Mouse (Mus musculus) stomach, embryonic 15.5 days (tissue): Measurements from ENCODE around the gene Atf3. TPM values are rescaled to one million over a fixed set of nuclear protein-coding genes. Genes with fewer than 3 reads are reported as not detected.

Experiments
- ATAC-seq: fragments of 200-750 bp; cut with Nextera tagmentation; 2 replicates; pipeline ENCODE4 v1.8.0; 2017; ENCODE audit warnings: low read depth, moderate number of reproducible peaks, moderate TSS enrichment; ENCODE audit not compliant: insufficient read depth, low FRiP score
- H3K27ac ChIP-seq: fragments of 300-500 bp; sonication (generic); 2 replicates; pipeline ENCODE4 v1.5.1; 2015; ENCODE audit warnings: mild to moderate bottlenecking, inconsistent platforms
- H3K27me3 ChIP-seq: fragments of 300-500 bp; sonication (generic); replicated peaks from 2 replicates; pipeline ENCODE4 v1.6.1; 2015; ENCODE audit warnings: inconsistent platforms
- H3K36me3 ChIP-seq: fragments of 300-500 bp; sonication (generic); 2 replicates; pipeline ENCODE4 v1.6.1; 2015; ENCODE audit warnings: inconsistent platforms
- H3K4me1 ChIP-seq: fragments of 300-500 bp; sonication (generic); 2 replicates; pipeline ENCODE4 v1.6.1; 2015; ENCODE audit warnings: inconsistent platforms
- H3K4me2 ChIP-seq: fragments of 300-500 bp; sonication (generic); 2 replicates; pipeline ENCODE4 v1.6.1; 2015; ENCODE audit warnings: mild to moderate bottlenecking, inconsistent platforms
- H3K4me3 ChIP-seq: fragments of 300-500 bp; sonication (generic); replicated peaks from 2 replicates; pipeline ENCODE4 v1.5.1; 2015; ENCODE audit warnings: inconsistent platforms
- H3K9ac ChIP-seq: fragments of 300-500 bp; sonication (generic); 2 replicates; pipeline ENCODE4 v1.6.1; 2015; ENCODE audit warnings: inconsistent platforms
- H3K9me3 ChIP-seq: fragments of 300-500 bp; sonication (generic); 2 replicates; pipeline ENCODE4 v1.6.1; 2016; ENCODE audit warnings: inconsistent platforms
- WGBS: fragments of 180-500 bp; shearing (Covaris S2); methylation state at CpG from one replicate; pipeline ENCODE4 v1.1.7; 2015; 5-methylcytosine and 5-hydroxymethylcytosine counted together
- polyA plus RNA-seq: library from polyadenylated mRNA; unstranded; fragments of >200 nt; fragmentation: Nextera tagmentation; extraction: Ambion mirVana; gene quantifications from 2 replicates; pipeline ENCODE4 v1.2.1, GENCODE M21; 2015

The Atf3 gene
- polyA plus RNA-seq, 1 experiment from 2014 or later, result 4.4 TPM

GRCm38 (mm10) chr1:191185761-191186385 is 32.0 kb downstream of the Atf3 start:
- H3K4me1 ChIP-seq, result peaks cover 42% of the 10 kb centered on the region
- H3K9ac ChIP-seq, result no peak overlapping the region
- H3K9me3 ChIP-seq, result no peaks in the 10 kb centered on the region
- peak overlapping the region; percentile 56 for H3K4me3 ChIP-seq
- WGBS, result under 1% methylated on average over 16 of the region's 16 CpGs
- H3K27me3 ChIP-seq, result peaks cover 45% of the 10 kb centered on the region
- ATAC-seq, result no peak
- peak overlapping the region; percentile 23; the same call in 1 of the 2 replicates for H3K27ac ChIP-seq
- no peaks in the 10 kb centered on the region for H3K36me3 ChIP-seq
- H3K4me2 ChIP-seq, result peak overlapping the region; percentile 97

GRCm38 (mm10) chr1:191184841-191185251 is 33.0 kb downstream of the Atf3 start:
- Histone ChIP-seq H3K27ac (no peak overlapping the region), H3K4me2 (peak overlapping the region; percentile 97), H3K4me1 (peaks cover 44% of the 10 kb centered on the region), H3K9ac (no peak overlapping the region), H3K27me3 (peaks cover 44% of the 10 kb centered on the region), H3K9me3 (no peaks in the 10 kb centered on the region), H3K4me3 (peak overlapping the region; percentile 56), H3K36me3 (no peaks in the 10 kb centered on the region)
- ATAC-seq, result 0 out of 2 replicates have a peak, but pooled peaks have one; percentile 10
- 2% methylated on average over 22 of the region's 22 CpGs for WGBS

GRCm38 (mm10) chr1:191184066-191184815 is 33.6 kb downstream of the Atf3 start:
- Histone ChIP-seq H3K9ac (no peak overlapping the region), H3K4me1 (peaks cover 46% of the 10 kb centered on the region), H3K4me3 (peak overlapping the region; percentile 56), H3K4me2 (peak overlapping the region; percentile 97), H3K36me3 (no peaks in the 10 kb centered on the region), H3K27me3 (peaks cover 40% of the 10 kb centered on the region), H3K9me3 (no peaks in the 10 kb centered on the region), H3K27ac (0 out of 2 replicates have a peak overlapping the region, but pooled peaks have one; percentile 6)
- ATAC-seq, result no peak
- 1% methylated on average over 42 of the region's 42 CpGs for WGBS

- under 1% methylated on average over 63 of the region's 67 CpGs for WGBS
- Histone ChIP-seq H3K27me3 (peaks cover 37% of the 10 kb centered on the region), H3K27ac (peak overlapping the region; percentile 78), H3K9ac (peak overlapping the region; percentile 47), H3K9me3 (no peaks in the 10 kb centered on the region), H3K4me2 (peak overlapping the region; percentile 97), H3K36me3 (no peaks in the 10 kb centered on the region), H3K4me3 (peak overlapping the region; percentile 56), H3K4me1 (peaks cover 46% of the 10 kb centered on the region)
- peak; percentile 89 for ATAC-seq
Measured at GRCm38 (mm10) chr1:191183163-191184065, 34.4 kb downstream of the Atf3 start.

- Histone ChIP-seq H3K27ac (peak overlapping the region; percentile 78), H3K4me2 (peak overlapping the region; percentile 97), H3K9me3 (no peaks in the 10 kb centered on the region), H3K4me3 (peak overlapping the region; percentile 56), H3K36me3 (no peaks in the 10 kb centered on the region), H3K9ac (peak overlapping the region; percentile 47), H3K27me3 (peaks cover 32% of the 10 kb centered on the region), H3K4me1 (peaks cover 46% of the 10 kb centered on the region)
- WGBS, result under 1% methylated on average over 61 of the region's 61 CpGs
- peak; percentile 7; the same call in 1 of the 2 replicates for ATAC-seq
Measured at GRCm38 (mm10) chr1:191182431-191183162, 35.2 kb downstream of the Atf3 start.

- Histone ChIP-seq H3K9ac (no peak overlapping the region), H3K4me3 (peak overlapping the region; percentile 56), H3K27ac (no peak overlapping the region), H3K4me1 (peaks cover 44% of the 10 kb centered on the region), H3K4me2 (peak overlapping the region; percentile 97), H3K27me3 (peaks cover 23% of the 10 kb centered on the region), H3K36me3 (no peaks in the 10 kb centered on the region), H3K9me3 (no peaks in the 10 kb centered on the region)
- no peak for ATAC-seq
- 44% methylated on average over 12 of the region's 12 CpGs for WGBS
Measured at GRCm38 (mm10) chr1:191181469-191182259, 36.2 kb downstream of the Atf3 start.

- H3K27ac ChIP-seq, result no peak overlapping the region
- WGBS, result 63% methylated on average over 4 of the region's 4 CpGs
- H3K4me2 ChIP-seq, result no peak overlapping the region
- no peaks in the 10 kb centered on the region for H3K9me3 ChIP-seq
- peaks cover 19% of the 10 kb centered on the region for H3K27me3 ChIP-seq
- H3K9ac ChIP-seq, result no peak overlapping the region
- H3K36me3 ChIP-seq, result no peaks in the 10 kb centered on the region
- no peak overlapping the region for H3K4me3 ChIP-seq
- H3K4me1 ChIP-seq, result peaks cover 31% of the 10 kb centered on the region
- no peak for ATAC-seq
Measured at GRCm38 (mm10) chr1:191180397-191180796, 37.4 kb downstream of the Atf3 start.

- WGBS, result 42% methylated on average over 2 of the region's 2 CpGs
- no peak overlapping the region for H3K4me3 ChIP-seq
- H3K27ac ChIP-seq, result no peak overlapping the region
- H3K9me3 ChIP-seq, result no peaks in the 10 kb centered on the region
- ATAC-seq, result no peak
- no peak overlapping the region for H3K4me2 ChIP-seq
- H3K9ac ChIP-seq, result no peak overlapping the region
- H3K27me3 ChIP-seq, result peaks cover 16% of the 10 kb centered on the region
- peaks cover 26% of the 10 kb centered on the region for H3K4me1 ChIP-seq
- no peaks in the 10 kb centered on the region for H3K36me3 ChIP-seq
Measured at GRCm38 (mm10) chr1:191179846-191180245, 38.0 kb downstream of the Atf3 start.

- H3K36me3 ChIP-seq, result no peaks in the 10 kb centered on the region
- no peak overlapping the region for H3K9ac ChIP-seq
- 41% methylated on average over 15 of the region's 15 CpGs for WGBS
- peaks cover 14% of the 10 kb centered on the region; the same call in 1 of the 2 replicates for H3K4me1 ChIP-seq
- no peak overlapping the region for H3K4me2 ChIP-seq
- ATAC-seq, result no peak
- no peak overlapping the region for H3K27ac ChIP-seq
- H3K9me3 ChIP-seq, result no peaks in the 10 kb centered on the region
- peaks cover 4% of the 10 kb centered on the region for H3K27me3 ChIP-seq
- H3K4me3 ChIP-seq, result no peak overlapping the region
Measured at GRCm38 (mm10) chr1:191178511-191179188, 39.2 kb downstream of the Atf3 start.

- no peak overlapping the region for H3K4me3 ChIP-seq
- peaks cover 12% of the 10 kb centered on the region; the same call in 1 of the 2 replicates for H3K4me1 ChIP-seq
- H3K9ac ChIP-seq, result no peak overlapping the region
- no peak for ATAC-seq
- H3K9me3 ChIP-seq, result no peaks in the 10 kb centered on the region
- no peak overlapping the region for H3K27ac ChIP-seq
- peaks cover 4% of the 10 kb centered on the region; the same call in 1 of the 2 replicates for H3K27me3 ChIP-seq
- H3K4me2 ChIP-seq, result no peak overlapping the region
- no peaks in the 10 kb centered on the region for H3K36me3 ChIP-seq
- 65% methylated on average over 7 of the region's 7 CpGs for WGBS
Measured at GRCm38 (mm10) chr1:191176887-191177286, 41.0 kb downstream of the Atf3 start.
